Mouse (Mus musculus) testis, postnatal 14 days (tissue): Measurements from ENCODE around the gene Itgb7.
A peak's percentile ranks its signal among the peaks of the same experiment; 100 is the strongest.
"Not testable (repeated sequence)": the region's sequence is repeated elsewhere in the genome, so short reads cannot be mapped to it uniquely, and the experiment has no call there.

Source experiments
- DNase-seq: peaks from one replicate; pipeline ENCODE4 v3.0.0; 2021; ENCODE audit warnings: low spot score

Gene Itgb7

DNA sequence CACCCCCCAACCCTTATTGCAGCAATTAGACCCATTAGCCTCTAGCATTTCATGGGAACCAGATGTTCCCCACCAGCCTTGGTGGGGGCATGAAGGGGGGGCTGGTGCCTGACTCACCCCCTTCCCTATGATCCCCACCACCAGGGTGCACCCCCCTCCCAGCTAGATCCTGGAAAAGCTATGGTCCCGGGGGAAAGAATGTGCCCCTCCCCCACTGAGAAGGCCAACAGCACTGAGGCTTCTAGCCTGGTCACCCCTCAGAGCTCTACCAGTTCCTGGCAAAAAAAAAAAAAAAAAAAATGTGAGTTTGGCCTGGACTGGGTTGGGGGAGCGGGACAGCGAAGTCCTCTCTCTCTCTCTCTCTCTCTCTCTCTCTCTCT, 17.1 kb upstream of the Itgb7 start:
- DNase-seq, result no peak

DNA sequence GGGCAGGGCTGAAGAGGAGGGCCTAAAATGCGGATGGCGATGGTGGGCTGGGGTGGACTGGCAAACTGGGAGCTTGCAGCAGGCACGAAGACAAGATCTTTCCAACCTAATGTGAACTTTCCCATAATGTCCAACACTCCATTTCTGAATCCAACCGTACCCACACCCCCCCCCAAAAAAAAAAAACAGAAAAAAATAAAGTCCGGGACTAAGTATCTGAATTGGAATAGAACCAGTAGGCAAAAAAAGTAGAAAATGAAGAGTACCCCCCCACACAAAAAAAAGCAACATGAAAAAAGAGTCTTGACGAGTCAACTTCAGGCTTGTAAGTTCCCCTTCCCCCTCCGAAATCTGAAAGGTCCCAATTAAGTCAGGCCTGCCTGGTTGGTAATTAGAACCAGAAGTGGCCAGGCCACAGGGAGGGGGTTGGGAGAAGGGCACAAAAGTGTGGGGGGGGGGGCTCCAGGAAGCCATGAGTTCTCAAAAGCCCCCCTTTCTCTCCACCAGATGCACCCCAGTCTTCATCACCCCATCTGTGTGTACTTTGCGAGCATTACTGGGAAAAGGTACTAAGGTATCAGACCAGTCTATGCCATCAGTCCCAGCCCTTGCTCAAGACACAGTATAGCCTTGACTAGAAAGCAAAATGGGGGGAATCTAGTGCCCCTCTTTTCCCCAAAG, 16.5 kb upstream of the Itgb7 start:
- no peak for DNase-seq

DNA sequence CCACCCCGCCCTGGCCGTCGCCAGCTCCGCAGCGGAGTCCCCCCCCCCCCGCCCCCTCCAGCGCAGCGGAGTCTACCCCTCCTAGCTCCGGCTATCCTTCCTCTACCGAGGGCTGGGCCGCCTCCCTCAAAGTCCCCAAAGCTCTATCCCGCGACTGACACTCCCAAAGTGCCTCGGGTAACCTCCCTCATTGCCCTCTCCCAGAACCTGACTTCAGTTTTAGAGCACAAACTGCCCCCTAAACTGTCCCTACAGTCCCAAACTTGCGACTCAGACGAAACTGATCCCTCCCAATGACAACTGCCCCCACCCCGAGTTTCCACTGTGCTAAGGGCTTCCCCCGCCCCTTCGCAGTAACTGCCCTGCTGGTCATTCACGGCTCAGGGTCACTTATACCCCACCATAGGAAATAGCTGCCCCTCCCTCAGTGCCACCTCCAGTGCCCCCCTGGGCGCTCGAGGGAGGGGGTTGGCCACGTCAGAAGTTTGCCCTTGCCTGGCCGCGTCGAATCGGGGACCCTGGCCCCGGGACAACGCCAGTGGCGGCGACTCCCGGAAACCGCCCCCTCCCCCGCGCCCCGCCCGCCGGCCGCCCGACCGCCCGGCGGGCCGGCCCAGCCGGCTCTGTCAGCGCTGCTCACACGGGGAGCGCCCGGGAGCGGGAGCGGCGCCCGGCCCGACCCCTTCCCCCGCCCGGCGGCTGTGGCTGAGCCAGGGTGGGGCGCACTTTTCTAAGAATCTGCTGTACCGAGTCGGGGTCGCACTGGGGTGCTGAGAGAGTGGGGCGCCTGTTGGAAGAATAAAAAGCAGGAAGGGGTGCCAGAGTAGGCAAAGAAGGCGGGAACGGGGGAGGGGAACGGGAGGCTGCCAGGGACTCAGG, 15.7 kb upstream of the Itgb7 start:
- peak; percentile 66 for DNase-seq

DNA sequence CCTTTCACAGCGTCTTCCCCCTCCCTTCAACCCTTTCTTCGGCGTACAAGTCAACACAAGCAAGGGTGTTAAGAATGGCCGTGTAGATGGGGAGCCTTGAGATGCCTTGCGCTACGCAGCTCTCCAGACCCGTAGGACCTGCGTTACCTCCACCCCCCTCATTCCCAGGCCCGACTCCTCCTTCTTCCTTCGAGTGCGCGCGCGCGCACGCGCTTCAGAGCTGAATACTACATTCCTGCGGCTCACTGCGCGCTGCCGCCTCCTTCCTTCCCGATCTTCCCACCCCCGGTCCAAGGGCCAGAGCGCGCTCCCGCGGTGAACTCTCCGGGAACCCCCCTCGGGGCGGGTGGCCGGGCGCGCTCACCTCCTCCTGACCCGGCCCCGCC, 15.1 kb upstream of the Itgb7 start:
- peak; percentile 90 for DNase-seq

DNA sequence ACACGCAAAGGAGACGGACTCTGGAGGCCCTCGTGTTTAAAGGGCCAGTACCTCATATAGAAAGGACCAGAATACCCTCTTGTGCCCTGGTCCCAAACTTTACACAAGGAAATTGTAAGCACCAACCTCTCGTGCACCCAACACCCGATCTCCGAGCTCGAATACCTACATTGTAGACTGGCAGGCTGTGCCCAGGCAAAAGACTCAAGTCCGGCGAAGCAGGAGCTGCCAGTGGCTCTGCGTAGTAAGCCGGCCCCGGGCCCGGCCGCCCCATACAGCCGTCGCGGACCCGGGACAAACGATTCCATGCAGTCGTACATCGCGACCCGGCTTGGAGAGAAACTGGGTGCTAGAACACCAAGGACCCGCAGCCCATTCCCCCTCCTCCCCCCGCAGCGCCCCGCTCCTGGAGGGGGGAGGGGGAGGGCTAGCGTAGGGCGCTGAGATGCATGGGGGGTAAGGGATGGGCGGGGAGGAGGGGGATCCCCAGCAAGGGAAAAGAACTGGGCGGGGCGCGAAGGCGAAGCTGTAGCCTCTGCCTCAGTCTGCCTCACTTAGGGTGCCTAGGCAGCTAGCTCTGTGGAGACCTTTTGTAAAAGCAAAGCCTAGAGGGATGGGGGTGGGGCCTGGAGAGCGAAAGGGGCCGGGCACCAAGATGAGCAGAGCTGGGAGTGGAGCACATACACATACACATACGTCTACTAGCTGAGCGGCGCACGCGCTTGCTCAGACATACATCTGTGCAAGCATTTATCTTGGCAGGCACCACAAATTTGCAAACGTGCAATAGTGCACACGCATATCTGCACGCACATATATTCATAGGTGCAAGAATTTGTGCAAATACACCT, 14.4 kb upstream of the Itgb7 start:
- peak; percentile 76 for DNase-seq

DNA sequence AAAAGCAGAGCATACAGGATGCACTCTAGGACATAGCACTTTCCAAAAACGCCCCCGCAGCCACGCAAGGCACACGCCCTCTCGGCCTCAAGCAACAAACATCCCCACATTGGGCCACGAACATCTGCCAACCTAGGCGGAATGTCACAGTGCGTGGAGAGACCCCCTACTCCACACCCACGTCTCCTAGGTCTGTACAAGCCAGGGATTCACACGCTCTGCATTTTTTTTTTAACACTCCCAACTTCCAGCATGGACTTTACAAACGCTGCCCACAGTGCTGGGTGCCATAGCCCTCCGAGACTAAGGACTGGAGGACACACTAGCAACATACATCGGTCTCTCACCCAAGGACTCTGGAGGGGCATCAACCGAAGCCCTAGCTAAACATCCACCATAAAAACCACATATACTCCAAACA, 13.7 kb upstream of the Itgb7 start:
- no peak for DNase-seq

DNA sequence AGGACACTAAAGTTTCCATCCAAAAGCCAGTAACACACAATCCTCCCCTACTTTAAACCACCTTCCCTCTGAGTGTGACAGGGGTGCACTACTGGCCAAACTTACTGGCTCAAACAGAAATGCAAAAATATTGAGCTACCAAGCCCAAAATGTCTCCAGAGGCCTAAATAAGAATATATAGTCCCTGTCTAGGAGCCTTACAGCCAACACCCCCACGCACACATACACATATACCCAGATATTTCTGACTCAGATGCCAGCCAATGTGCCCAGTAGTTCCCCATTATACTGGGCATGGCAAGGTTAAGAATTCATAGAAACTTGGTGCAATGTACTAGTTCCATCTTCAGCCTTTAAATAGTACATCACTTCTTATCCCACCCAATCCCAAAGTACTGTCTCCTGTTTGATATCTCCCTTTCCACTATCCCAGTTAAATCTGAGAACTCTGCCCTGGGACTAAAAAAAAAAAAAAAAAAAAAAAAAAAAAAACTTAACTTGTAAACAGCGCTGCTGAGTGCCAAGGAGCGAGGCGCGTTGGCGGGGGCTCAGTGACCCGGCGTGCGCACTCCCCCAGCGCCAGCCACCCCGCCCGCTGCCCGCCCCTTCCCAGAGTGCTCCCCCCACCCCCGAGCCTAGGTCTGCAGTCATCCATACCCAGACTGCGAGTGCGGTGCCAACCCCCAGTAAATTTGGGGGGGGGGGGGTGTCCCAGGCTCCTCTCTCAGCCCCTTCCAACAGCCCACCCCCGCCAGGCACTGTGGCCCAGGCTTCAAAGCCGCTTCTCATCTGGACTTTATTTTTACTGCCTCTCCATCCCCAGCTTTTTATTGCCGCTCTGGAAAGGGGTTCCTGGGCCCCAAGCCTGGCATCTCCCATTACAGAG, 12.8 kb upstream of the Itgb7 start:
- DNase-seq, result no peak

DNA sequence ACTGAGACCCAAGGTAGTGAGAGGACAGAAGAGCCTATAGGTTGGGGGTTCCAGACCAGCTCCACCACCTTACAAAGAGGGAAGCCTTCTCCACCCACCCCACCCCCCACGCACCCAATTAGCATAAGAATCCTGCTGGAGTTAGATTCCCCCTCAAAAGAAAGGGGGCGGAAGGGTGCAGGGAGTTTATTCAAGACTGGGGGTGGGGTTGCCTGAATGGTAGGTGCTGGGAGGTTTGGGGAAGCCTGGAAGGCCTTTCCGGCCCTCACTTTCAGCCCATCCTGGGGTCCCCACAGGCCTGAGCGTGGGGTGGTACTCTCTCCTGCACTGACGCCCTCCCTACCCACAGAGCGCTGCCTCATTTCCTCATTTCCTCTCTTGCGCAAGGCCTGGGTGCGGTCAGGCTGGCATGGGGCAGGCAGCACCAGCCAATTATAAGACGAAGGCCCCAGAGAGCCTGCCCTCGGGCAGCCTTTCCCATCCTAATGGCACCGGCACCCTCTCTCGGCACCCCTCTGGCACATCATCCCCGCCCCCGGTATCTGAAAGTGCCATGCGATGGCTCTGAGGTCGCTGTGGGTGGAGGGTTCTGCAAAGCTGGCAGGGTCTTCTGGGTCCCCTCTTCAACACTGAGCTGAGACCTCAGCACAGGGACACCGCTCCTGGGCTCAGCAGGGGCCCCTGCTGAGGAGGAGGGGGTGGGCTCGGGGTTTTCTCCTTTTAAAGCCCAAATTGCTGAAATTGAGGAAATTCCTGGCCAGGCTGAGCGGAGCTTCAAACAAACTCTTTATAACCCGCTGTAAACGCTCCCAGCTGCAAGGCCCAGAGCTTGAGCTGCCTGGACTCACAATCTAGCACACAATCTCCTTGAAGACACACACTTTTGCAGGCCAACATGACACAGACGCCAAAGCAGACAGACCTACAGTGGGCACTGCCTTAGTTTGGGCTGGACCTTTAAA, 11.8 kb upstream of the Itgb7 start:
- no peak for DNase-seq

DNA sequence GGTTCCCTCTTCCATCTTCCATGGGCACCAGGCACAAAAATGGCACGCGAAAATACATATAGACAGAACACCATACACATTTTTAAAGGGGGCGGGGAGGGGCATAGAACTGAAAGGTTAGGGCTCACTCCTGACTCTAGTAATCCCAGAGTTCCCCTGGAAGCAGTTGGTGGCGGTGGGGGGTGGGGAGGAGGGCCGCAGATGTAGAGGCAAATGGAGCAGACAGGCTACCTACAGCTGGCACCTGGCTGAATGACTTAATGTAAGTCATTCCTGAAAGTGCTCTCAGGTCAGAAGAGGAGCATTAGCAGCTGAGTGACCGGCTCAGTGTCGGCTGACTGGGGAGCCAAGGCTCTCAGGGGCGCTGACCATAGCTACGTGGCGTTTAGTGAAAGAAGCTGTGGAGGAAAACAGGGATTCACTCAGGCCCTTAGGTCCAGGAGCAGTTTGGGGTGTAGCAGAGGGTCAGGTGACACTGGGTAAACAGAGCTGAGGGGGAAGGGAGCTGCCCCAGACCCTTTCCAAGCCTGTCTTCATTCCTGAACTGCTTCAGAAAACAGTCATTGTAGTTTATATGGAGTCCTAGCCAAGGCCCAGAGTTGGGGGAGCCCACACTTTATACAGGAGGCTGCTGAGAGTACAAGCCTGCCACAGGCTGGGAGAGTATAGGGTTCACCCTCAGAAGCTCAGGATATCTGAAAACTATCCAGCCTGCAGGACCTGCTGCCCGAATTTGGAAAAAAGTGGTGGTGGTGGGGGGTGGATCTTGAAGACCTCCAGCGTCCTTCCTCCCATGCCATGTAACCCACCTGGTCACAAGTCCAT, 10.9 kb upstream of the Itgb7 start:
- DNase-seq, result no peak

DNA sequence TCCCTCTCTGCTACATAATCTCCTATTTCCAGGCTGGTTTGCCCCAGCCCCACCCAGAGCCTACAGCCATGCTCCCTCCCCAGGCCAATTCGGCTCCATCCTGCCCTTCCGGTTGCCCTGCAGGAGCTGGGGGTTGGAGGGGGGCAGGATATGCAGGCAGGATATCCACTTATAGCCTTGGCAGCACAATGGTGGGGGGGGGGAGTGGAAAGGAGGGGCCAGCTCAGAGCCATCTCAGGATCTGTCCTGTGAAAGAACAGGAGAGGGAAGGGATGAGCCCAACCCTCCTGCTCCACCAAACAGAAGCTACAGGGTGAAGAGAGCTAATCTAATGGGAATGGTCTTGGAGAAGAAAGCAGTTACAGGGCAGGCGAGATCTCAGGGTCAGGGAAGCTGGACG, 8.9 kb upstream of the Itgb7 start:
- no peak for DNase-seq

DNA sequence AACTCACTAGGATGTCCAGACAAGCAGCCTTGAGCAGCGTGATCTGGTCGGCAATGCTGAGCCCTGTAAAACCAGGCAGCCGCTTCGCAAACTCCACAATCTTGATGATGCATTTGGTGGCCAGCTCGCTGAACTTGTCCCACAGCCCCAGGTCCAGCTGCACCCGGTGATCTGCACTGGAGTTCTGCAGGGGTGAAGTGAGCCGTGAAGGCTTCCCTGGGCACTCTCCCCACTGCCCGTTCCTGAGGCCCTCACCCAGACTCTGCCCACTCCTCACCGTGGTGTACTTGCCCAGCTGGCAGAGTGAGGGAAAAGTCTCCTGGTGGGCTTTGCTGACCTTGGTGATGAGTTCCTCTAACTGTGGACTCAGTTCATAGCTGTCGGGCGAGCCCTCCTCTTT, 8.1 kb upstream of the Itgb7 start:
- no peak for DNase-seq

DNA sequence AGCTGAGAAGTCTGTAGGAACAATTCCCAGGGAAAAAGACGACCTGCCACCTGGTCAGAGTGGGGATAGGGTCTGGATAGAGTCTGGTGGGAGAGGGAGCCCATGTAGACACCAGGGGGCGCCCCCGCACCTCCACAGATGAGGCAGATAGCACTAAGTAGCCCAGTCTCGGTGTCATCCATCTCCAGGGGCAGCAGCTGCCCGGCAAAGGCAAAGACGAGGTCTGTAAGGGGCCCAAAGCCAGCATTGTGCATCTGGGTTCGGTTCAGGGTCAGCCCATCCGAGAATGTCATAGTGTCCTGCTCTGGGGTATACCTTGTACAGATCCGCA, 7.5 kb upstream of the Itgb7 start:
- peak; percentile 60 for DNase-seq

DNA sequence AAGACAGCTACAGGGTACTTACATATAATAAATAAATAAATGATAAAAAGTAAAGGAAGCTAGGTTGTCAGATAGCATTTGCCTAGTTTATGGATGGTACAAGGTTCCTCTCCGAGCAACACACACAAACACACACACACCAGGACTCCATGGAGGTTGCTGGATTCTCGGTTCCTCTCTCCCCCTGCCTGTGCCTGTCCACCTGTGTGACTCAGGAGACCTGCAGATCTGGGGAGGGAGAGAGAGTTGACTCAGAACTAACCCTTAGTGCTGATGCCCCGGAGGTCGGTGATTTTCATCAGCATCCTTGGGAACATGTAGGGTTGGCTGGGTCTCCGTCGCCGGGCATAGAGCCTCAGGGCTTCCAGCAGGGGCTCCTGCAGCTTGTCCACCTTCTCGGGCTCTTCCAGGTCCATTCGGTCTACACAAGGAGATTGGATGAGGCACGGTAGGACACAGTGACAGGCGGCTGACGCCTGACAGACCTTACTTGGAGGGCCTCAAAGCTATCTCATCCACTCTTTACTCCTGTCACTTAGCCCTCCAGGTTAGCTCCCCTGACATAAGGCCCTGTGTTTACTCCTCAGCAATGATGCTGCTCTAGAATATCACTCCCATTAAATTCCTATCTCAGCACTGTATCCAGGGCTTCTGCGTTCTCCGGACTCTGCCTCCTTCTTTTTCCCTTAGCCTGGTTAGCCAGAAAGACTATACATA, 7.0 kb upstream of the Itgb7 start:
- DNase-seq, result no peak

DNA sequence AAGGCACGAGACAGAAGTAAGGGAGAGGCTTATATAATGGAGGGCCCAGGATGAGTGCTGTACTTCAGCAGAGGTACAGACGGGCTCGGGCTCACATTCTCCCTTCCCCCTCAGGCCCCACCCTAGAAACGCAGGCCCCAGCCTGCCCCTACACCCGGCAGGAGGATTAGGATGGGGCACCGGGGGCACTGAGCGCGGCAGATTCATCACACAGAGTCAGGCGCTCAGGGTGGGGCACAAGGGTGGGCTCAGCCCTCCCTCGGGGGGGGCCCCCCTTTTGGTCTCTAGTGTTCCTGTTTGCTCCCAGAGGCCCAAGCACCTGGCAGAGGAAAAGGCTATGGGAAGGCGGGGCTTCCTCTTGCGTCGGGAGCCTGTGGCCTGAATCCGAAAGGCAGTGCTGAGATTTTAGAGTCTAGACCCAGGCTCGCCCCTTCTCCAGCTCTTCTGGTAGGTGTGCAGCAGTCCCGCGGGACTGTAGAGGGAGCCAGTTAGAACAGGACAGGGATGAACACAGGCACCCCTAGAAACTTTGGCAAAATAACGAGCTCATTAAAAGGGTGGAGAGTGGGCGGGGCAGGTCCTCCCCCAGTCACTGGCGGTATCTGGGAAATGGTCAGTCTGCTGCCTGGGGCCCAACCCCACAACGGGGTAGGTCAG, 3.8 kb upstream of the Itgb7 start:
- no peak for DNase-seq

DNA sequence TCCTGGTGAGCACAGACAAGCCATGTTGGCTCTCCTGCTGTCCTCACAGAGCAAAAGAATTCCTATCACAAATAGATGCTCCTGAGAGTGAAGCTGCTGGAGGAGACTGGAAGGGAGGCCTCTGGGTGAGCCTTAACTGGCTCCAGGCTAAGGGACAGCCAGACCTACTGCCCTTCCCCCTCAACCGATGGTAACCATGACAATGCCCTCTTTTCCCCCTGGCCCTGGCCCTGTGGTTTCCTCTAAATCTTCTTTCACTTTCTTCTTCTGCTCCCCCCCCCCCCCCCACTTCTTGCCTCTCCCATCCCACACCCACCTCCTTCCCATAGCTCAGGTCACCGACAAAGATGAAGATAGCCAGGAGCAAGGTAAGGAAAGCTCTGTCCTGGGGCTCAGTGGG, 2.2 kb upstream of the Itgb7 start:
- DNase-seq, result no peak

DNA sequence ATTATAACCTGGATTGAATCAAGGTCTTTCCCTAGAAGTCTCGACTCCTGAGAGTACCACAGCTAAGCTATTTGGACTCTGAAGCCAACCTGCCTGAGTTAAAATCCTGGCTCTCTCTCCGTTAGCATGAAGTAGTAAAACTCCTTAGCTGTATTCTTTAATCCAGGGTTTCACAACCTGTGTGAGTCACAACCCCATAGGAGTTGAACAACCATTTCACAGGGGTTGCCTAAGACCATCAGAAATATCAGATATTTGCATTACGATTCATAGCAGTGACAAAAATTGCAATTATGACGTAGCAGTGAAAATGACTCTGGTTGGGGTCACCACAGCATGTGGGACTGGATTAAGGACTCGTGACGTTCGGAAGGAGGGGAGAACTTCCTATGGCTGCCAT, 1.0 kb upstream of the Itgb7 start:
- no peak for DNase-seq

DNA sequence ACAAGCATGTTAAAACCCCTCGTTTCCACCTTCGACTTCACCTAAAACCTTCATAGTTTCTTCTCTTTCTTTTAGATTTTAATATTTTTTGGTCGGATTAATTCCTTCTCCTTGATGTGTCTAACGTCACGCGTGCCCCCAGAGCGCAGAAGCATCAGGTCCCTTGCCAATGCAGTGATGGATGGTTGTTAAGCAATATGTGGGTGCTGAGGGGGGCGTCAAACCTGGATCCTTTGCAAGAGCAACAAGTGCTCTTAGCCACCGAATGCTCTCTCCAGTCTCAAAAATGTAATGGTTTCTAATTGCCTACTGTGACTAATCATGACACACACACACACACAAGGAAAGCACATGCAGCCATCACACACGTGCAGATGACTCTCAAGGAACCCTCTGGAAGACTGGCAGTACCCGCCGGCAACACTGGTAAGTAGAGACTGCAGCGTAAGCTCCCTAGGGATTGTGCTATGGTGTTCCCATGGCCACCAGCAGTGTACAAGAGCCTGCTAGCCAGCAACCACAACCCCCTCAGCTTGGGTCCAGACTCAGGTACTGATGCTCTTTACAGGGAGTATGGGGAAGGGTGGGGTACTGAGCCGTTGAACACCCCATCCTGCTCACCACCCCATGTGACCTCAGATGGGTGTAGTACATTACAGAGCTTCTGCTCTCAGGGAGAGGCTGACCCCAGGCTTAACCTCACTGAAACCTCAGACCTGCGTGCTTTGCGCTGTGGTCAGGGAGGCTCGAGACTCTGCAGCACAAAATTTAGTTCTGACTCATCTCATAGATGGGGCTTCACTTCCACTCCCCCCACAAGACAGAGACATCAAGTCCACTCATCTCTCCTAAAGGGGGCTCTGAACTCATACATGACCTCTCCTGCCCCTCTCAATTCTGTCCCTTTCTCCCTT, 1.1 kb downstream of the Itgb7 start:
- no peak for DNase-seq

DNA sequence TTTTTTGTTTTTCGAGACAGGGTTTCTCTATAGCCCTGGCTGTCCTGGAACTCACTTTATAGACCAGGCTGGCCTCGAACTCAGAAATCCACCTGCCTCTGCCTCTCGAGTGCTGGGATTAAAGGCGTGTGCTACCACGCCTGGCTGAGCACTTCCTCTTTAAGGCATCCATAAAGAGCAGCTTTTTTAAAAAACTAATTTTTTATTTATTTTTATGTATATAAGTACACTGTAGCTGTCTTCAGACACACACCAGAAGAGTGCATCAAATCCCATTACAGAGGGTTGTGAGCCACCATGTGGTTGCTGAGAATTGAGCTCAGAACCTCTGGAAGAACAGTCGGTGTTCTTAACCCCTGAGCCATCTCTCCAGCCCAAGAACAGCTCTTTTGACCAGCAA, 6.1 kb downstream of the Itgb7 start:
- DNase-seq, result not testable (repeated sequence)
